Mouse (Mus musculus) hematopoietic stem cell, adult 5-6 weeks (primary cell): ENCODE data around the gene Lrrc8b. TPM values are rescaled to one million over a fixed set of nuclear protein-coding genes. Genes with fewer than 3 reads are reported as not detected.

Source experiments
- ATAC-seq, 2 experiments: fragments of 125-278 bp in 1 of 2; replicated peaks in 1 of 2; 2 replicates each; pipeline ENCODE4 v1.8.0; 2016 to 2017; ENCODE audit warnings: inconsistent platforms in 2 of 2, mild to moderate bottlenecking in 2 of 2, moderate number of reproducible peaks in 2 of 2, low read depth in 1 of 2, moderate TSS enrichment in 1 of 2; ENCODE audit not compliant: low FRiP score in 2 of 2, poor library complexity in 2 of 2, severe bottlenecking in 2 of 2, insufficient read depth in 1 of 2, low TSS enrichment in 1 of 2
- total RNA-seq: library from RNA; stranded (forward); fragments of 172-1452, 232-1000 nt; gene quantifications from 2 replicates; pipeline ENCODE4 v1.2.3, GENCODE M21; 2017

Lrrc8b gene
- total RNA-seq, 1 experiment from 2014 or later: 10.4 TPM

DNA sequence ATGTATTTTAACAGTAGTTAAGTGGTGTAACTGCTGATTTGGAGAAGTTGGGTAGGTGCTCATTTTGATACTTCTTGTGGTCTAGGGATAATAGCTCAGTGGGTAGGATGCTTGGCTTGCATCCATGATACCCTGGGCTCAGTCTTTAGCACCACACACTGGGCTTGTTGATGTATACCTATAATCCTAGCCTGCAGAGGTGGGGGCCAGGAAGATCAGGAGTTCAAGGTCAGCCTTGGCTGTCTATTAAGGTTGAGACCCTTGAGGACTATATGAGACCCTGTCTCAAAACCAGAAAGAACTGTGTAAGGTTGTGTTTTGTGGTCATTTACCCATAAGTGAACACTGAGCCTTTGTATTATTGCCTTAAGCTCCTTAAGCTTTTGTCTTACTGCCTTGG lies 49.1 kb downstream of the Lrrc8b start:
- no peak for ATAC-seq

DNA sequence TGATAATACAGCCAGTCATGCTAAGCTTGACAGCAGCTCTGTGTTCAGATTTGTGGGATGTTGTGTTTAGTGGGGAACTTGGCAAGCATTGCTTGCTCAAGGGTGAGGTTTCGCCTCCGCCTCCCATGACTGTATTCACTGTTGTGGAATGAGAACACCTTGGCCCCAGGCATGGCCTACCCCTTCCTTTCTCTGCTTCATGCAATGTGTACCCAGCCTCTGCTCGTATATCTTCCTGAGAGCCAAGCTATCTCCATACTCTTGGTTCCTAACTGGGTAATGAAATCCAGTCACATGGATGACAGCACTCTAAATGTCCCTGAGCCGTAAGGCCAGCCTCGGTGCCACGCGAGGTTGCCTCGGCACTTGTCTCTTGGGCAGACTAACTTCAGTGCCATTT lies 50.0 kb downstream of the Lrrc8b start:
- ATAC-seq: no peak

DNA sequence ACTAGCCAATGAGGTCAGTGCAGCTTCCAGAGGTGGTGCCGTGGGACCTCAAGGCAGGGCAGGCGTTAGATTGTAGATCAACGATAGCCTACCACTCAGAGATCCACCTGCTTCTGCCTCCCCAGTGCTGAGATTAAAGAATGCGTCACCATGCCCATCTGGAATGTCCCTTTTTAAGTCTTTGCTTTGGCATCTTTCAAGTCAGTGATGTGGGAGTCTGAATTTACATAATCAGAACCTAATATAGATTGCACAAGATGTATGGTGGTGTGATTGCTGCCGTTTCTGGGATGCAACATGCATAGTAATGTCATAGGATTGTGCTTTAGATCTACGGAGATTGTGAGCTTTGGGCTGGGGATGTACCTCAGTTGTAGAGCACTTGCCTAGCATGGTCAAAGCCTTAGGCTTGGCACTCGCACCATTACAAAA lies 50.9 kb downstream of the Lrrc8b start:
- no peak for ATAC-seq

DNA sequence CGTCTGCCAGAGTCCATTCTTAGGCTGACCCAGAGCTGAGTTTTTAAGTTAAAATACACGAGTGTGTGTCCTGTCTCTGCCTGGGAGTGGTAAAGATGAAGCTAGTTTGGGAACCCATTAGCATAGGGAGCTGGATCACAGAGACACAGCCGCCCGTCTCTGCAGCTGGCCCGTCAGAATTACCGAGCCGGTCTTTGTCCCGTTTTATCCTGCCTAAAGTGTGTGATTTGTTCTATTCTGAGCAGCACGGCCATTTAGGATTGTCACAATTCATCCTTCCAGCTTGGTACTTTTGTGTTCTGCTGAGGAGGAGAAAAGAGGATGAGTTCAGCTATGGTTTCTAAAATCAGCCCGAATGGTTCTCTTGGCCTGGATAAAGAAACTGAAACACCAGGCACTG lies 51.7 kb downstream of the Lrrc8b start:
- no peak for ATAC-seq

DNA sequence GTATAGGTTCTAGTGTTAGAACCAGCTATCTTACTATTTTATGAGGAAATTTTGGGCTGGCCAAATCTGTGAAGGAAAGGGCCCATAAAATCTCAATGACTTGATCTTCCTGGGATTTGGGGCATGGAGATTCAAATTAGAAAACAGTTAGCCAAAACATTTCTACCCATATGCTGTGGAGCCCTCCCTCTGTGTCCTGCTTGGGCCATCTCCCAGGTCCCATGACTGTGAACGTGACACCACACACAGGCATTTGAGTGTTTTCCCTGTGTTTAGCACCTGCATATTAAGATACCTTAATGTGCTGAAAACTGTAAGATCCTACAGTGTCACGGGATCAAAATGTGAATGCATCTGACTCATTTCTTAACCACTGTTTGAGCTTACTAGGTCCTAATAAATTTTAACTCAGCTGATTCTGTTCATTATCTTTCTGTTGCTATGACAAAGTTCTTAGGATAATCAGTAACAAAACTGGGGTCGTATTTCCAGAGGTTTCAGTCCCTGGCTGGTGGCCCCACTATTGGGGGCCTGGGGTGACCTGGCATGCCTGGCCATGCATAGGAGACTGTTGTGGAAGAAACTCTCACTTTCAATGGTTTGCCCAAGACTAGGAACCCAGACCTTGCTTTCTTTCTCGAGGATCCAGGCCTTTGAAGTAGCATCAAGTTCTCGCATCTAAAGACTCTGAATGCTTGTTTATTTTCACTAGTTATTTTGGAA lies 57.6 kb downstream of the Lrrc8b start:
- ATAC-seq: no peak

DNA sequence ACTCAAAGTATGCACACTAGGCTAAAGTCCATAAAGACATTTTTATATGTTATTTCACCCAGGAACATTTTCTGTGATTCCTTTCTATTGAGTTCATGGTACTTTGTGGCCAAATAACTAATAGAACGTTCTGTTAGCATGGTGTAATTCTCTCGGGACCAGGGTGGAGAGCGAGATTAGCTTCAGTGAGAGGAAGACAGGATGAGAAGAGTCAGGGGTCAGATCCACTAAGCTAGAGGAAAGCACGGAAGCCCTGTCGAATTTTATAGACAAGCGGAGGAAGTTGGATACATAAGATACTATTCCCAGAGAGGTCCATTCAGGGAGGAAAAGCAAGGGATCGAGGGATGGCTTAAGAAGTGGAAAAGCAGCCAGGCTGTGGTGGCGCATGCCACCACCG lies 62.0 kb downstream of the Lrrc8b start:
- no peak for ATAC-seq

DNA sequence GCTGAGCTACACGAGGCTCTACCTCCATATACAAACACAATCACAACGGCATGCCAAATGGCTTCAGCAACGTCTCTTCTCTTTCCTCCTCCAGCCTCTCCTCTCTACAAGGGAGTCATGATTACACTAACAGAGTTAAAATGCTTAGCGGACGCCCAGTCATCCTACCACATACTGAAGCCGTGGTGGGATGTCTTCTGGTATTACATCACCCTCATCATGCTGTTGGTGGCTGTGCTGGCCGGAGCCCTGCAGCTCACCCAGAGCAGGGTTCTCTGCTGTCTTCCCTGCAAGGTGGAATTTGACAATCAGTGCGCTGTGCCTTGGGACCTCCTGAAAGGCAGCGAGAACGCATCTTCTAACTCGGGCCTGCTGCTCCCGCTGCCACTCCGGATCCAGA lies 64.1 kb downstream of the Lrrc8b start:
- no peak for ATAC-seq

DNA sequence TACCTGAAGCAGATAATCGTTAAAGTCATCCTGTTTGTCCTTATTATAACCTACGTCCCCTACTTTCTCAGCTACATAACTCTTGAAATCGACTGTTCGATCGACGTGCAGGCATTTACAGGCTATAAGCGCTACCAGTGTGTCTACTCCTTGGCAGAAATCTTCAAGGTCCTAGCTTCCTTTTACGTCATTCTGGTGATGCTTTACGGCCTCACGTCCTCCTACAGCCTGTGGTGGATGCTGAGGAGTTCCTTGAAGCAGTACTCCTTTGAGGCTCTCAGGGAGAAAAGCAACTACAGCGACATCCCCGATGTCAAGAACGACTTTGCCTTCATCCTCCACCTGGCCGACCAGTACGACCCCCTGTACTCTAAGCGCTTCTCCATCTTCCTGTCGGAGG lies 65.0 kb downstream of the Lrrc8b start:
- ATAC-seq: no peak

DNA sequence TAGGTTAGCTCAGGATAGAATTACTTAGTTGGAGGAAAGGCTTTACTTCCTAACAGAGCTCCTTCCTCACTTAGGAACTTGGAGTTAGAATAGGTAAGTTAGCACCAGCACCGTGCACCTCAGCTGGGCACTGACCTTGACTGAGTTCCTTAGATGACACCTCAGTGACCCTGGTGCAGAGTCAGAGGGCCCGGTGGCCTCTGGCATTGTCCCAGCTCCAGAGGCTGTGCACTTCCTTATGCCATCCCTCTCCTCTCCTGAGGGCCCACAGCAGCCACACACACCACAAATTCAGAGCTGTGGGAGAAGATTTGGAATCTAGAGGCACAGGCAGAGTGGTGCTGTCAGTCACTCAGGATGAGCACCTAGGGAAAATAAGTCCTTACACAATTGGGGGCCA lies 68.1 kb downstream of the Lrrc8b start:
- ATAC-seq: no peak

DNA sequence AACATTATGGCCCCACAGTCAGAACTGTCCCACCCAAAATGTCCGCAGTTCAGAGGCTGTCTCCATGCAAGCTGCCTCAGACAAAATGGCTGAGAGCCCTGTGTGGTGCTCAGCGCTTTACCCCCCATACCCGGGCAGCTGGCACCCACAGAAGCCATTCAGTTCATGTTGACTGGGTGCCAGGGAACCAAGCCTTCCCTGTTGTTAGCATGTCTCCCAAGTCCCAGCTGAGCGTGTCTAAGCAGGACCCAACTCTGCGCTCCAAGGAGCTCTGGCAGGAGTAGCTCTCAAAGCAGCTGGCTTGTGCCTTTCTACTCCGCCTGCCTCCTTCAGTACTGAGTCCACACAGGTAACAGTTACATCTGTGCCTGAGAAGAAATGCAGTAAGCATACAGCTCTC lies 68.7 kb downstream of the Lrrc8b start:
- no peak for ATAC-seq

DNA sequence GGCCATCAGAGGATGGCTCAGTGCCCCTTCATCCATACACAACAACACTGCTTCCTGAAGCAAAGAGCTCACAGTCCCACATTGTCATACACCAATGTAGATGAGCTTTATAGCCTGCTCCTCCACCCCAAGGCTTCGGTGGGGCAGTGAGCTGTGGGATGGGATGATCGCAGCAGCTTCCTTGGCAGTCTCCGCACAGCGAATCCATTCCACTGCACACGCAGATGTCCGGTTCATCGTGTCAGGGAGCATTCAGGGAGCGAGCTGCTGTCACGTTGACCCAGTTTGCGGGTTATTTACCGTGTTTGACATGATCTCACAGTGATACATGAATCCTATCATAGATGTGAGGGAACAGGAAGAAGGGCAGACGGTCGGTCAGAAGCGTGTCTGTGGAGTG lies 69.3 kb downstream of the Lrrc8b start:
- ATAC-seq: no peak

DNA sequence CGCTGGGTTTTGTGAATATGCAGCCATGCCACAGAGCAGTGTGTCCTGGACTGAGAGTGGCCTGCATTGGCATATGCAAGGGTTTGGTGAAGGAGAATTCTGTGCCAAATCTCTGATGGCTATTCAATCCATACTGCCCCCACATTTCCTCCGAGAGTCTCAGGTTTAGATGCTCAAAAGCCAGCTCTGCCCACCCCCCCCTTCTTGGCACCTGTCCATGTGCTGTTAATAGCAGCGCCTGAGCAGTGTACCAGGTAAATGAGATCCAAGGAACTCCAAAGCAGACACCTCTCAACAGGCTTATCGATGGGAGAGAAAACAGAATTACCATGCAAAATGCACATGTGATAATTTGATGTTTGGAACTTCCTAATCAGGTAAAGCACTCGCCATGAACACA lies 74.6 kb downstream of the Lrrc8b start:
- ATAC-seq: no peak

DNA sequence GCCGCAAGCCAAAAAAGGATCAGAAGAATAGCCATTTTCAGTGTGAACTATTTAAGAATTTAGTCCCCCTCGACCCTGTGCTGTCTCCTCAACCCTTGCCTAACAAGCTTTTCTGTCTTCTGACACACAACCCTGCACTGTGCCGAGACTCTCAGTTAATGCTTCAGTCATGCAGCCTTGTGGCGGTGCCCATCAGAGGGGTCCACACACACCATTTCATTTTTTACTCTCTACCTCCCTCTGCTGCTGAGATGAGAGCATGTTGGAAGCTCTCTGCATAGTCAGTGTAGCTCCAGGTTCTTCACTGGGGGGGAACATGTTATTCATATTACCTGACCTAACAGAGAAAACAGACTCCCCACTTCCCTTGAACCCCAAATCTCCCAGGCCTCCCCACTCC lies 75.8 kb downstream of the Lrrc8b start:
- ATAC-seq: peak; percentile 26 to 33; a peak in 1 of 4 replicates

DNA sequence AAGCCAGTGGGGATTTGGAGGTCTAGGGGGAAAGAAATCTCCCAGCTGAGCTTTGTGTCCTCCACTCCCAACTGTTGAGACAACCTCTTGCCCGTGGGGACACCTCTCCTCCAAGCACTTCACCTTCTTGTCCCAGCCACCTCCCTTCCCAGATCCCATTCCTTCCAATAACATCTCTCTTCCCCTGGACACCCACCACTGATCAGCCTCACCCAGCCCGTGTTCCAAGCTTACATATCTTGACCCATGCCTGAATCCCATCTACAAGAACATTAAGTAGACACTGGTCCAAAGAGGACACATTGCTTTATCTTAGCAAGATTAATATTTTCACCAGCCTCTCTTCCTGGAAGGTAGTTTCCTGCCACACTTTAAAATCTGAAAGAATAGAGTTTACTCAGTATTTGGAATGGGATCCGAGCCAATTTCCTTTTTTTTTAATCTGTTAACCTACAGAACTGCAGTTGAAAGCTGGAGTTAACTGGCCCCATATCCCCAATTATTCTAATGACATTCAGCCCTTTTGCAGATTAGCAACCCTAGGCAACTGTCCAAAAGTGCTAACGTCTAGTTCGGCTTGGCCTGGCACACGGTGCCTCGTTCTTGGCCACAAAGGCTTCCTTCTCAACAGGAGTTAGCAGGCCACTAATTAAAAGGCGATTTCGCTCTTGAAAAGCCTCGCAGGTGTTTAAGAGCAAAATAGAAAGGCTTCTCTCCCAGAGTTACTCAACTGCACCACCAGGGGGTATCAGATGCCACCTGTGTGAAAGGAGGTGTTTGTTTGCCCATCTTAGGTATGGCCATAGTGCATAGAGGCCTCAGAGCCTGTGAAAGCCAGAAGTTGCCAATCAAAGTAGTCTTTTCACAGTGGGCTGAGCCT lies 77.0 kb downstream of the Lrrc8b start:
- ATAC-seq: peak; percentile 46 to 59

DNA sequence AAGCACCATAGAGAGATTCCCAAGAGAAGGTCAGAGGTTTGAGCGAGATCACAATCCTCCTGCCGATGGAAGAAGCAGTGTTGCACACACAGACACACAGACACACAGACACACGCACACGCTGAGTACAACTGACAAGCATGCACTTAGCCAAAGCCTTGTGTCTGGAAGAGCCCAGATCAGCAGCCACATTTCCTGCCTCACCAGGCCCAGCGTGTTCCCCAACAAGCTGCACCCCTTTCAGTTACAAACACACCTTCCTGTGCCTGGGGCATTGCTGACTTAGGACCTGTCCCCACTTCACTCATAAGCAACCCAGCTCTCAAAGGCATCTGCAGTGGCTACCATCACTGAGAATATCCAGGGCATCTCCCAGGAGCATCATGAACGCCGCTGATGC lies 77.8 kb downstream of the Lrrc8b start:
- no peak for ATAC-seq

DNA sequence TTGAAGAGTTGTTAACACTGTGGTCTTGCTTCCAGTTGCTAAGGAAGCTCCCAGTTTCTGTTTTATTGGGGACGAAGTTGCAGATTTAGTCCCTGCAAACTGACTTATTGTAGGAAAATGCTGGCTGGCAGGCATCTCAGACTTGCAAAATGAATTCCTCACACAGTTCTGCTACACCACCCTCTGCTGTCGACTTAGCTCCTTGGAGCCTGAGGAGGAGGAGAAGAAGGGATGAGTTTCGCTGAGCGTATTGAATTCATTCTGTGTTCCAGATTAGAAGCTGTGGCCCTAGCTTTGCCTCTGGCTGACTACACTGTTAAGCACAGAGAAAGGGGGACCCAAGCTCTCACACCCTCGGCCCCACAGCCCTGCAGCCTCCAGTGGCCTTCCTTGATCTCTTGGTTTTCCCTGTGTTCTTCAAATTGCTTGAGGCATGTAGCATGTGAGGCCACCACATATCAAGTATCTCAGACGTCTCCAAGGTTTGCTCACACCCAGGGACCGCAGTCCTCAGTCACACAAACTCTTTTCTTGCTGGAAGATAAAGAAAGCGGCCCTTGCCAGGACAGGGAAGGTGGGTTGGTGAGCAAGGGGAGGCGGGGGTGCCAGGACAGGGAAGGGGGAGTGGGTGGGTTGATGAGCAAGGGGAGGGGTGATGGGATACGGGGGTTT lies 78.8 kb downstream of the Lrrc8b start:
- ATAC-seq: no peak

DNA sequence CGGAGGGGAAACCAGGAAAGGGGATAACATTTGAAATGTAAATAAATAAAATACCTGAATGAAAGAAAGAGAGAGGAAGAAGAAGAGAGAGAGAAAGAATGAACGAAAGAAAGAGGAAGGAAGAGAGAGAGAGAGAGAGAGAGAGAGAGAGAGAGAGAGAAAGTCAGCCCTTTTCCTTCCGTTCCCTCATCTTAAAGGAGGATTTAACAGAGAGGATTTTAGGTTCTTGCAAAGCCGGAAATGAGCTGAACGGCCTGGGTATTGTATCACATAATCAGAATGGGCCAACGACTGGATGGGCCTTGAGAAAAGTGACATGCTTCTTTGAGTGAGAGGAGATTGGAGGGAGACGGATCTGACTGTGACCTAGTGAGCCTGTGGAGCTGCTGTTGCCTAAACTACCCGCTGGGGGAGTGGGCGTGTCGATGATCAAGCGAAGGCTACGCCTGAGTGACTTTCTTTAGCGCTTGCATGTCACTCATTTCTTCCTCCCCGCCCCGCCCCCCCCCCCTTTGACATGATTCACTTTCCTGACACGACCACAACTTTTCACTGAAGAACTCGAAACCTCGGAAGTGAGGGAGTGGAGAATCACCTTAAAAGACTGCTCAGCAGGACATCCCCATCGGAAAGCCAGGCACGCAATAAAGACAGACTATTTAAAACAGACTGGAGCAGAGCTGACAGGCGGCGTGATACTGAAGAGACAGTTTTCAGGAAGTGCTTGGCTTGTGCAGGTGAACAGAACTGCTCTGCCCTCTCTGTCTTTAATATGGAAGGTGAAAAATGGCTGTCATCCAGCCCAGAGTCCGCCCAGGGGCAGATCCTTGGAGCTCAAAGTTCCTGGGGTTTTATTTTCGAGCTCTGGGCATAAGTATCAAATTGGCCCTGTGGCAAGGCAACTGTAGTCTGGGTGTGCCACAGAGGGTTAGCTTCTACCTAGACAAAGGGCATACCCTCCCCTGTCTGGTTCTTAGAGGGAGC lies 79.6 kb downstream of the Lrrc8b start:
- ATAC-seq: peak; percentile 86 to 91
